Mouse (Mus musculus) hindbrain, embryonic 11.5 days (tissue): ENCODE measurements around the gene Urb1. TPM values are rescaled to one million over a fixed set of nuclear protein-coding genes. Genes with fewer than 3 reads are reported as not detected.
A peak's percentile ranks its signal among the peaks of the same experiment; 100 is the strongest.

Experiments used
- ATAC-seq: fragments of 200-750 bp; cut with Nextera tagmentation; 2 replicates; pipeline ENCODE4 v1.8.0; 2017; ENCODE audit warnings: mild to moderate bottlenecking, moderate TSS enrichment, moderate library complexity; ENCODE audit not compliant: low FRiP score
- DNase-seq: peaks from one replicate; pipeline ENCODE4 v3.0.0-alpha.2; 2015; ENCODE audit warnings: low spot score
- H3K27ac ChIP-seq: fragments of 300-500 bp; sonication (generic); 2 replicates; pipeline ENCODE4 v1.5.1; 2014; ENCODE audit warnings: mild to moderate bottlenecking, low read depth, low read length
- H3K27me3 ChIP-seq: fragments of 300-500 bp; sonication (generic); 2 replicates; pipeline ENCODE4 v1.6.1; 2014; ENCODE audit warnings: mild to moderate bottlenecking, low read length, moderate library complexity, mixed read lengths; ENCODE audit not compliant: control insufficient read depth, insufficient read depth
- H3K36me3 ChIP-seq: fragments of 300-500 bp; sonication (generic); 2 replicates; pipeline ENCODE4 v1.6.1; 2014; ENCODE audit warnings: mild to moderate bottlenecking, low read length, moderate library complexity, mixed read lengths; ENCODE audit not compliant: control insufficient read depth, insufficient read depth
- H3K4me1 ChIP-seq: fragments of 300-500 bp; sonication (generic); replicated peaks from 2 replicates; pipeline ENCODE4 v1.6.1; 2014; ENCODE audit warnings: low read length, mixed read lengths; ENCODE audit not compliant: control insufficient read depth, insufficient read depth
- H3K4me2 ChIP-seq: fragments of 300-500 bp; sonication (generic); replicated peaks from 2 replicates; pipeline ENCODE4 v1.6.1; 2014; ENCODE audit warnings: mild to moderate bottlenecking, low read depth, low read length
- H3K4me3 ChIP-seq: fragments of 300-500 bp; sonication (generic); 2 replicates; pipeline ENCODE4 v1.5.1; 2014; ENCODE audit warnings: low read depth, low read length
- H3K9ac ChIP-seq: fragments of 300-500 bp; sonication (generic); 2 replicates; pipeline ENCODE4 v1.6.1; 2014; ENCODE audit warnings: low read depth, low read length
- H3K9me3 ChIP-seq: fragments of 300-500 bp; sonication (generic); 2 replicates; pipeline ENCODE4 v1.6.1; 2016; ENCODE audit warnings: low read length; ENCODE audit not compliant: control insufficient read depth
- WGBS: fragments of 180-500 bp; shearing (Covaris S2); extraction: QIAGEN DNeasy Blood & Tissue Kit; methylation state at CpG from one replicate; pipeline ENCODE4 v1.1.7; 2014; 5-methylcytosine and 5-hydroxymethylcytosine counted together
- polyA plus RNA-seq: library from polyadenylated mRNA; unstranded; fragments of >200 nt; fragmentation: Nextera tagmentation; extraction: Ambion mirVana; gene quantifications from 2 replicates; pipeline ENCODE4 v1.2.1, GENCODE M21; 2014

Urb1 gene
- polyA plus RNA-seq, 1 experiment from 2014 or later = 14.4 TPM

DNA sequence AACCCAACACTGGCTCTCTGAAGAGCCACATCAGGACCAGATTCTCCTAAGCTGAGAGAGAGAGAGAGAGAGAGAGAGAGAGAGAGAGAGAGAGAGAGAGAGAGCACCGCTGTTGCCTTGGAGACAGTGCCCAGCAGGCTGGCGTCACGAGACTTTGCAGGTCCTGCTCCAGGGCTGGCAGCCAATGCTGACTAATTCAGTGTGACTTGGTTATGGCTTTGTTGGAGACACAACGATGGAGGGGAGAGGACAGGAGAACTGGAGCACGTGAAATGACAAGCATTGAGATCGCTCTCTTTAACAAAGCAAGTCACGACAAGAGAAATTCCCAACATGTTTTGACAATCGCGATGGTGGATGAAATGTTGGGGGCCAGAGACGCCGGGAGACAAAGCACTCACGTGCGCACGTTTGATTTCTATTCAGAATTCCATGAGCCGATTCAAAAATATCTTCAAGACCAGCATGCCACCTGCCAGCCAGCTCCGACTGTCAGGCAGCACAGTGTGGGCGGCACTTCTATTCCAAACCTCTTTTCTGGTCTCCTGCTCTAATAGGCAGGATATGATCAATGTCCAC lies 100.4 kb downstream of the Urb1 start:
- WGBS = 36% methylated on average over 17 of the region's 17 CpGs
- peak overlapping the region; percentile 14; the same call in 1 of the 2 replicates for H3K4me3 ChIP-seq
- no peaks in the 10 kb centered on the region for H3K36me3 ChIP-seq

DNA sequence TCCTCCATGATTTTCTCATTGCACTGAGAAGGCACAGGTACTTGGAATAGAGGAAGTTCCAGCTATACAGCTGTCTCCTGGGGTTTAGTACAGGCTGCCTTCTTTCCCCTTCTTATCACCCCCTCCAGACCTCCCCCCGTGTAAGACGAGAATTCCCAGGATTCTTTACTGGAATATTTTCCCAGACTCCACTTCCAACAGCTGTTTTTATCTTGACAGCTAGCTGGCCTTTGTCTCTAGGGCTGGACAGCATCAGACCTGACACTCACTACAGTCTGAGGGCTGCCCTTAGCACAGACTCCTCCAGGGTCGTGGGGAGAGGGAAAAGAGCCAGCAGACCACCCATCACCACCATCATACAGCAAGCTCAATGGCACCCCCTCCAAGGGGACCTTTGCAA lies 103.9 kb downstream of the Urb1 start:
- Histone ChIP-seq H3K9me3 (no peaks in the 10 kb centered on the region), H3K4me3 (no peak overlapping the region), H3K4me1 (no peaks in the 10 kb centered on the region), H3K27ac (no peak overlapping the region), H3K27me3 (no peaks in the 10 kb centered on the region), H3K9ac (no peak overlapping the region), H3K36me3 (no peaks in the 10 kb centered on the region), H3K4me2 (no peak overlapping the region)
- WGBS = 43% methylated on average over 3 of the region's 3 CpGs
- DNase-seq = no peak
- ATAC-seq = no peak

More for the DNA sequence above, 100.4 kb downstream of the Urb1 start:
- Histone ChIP-seq H3K9me3 (no peaks in the 10 kb centered on the region), H3K9ac (peak overlapping the region; percentile 36; the same call in 1 of the 2 replicates), H3K4me1 (0 out of 2 replicates have a peak, but pooled peaks cover 2% of the 10 kb centered on the region), H3K27me3 (no peaks in the 10 kb centered on the region), H3K27ac (peak overlapping the region; percentile 53), H3K4me2 (peak overlapping the region; percentile 31)
- peak; percentile 70 for DNase-seq
- ATAC-seq = peak; percentile 88

DNA sequence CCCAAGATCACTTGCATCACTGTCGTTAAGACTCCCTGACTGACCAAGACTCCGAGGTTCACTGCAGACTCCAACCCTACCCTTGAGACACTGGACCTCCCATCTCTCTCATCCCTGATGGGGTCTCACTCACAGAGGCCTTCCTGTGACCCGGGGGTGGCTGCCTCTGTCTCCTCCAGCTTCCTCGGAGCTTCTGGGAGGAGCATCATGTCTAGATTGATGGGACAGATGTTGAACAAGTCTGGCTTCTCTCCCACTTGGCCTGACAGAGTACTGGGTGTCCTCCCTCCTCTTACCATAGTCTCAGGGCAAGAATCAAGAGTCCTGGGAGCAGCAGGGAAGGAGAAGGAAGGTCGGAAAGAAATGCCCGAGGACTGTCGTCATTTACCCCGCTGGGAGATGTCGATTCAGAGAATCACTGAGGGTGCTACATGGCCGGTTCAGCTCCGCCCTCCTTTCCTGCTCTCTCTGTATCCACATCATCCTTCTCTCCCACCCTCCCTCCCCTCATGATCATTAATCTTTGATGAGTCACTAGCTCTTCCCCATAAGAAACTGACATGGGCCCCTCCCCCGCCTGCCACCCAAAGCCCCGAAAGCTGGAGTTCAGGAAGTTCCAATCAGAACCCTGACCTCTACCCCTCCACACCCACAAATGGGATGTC lies 105.9 kb downstream of the Urb1 start:
- Histone ChIP-seq H3K4me2 (no peak overlapping the region), H3K9me3 (no peaks in the 10 kb centered on the region), H3K36me3 (no peaks in the 10 kb centered on the region), H3K4me1 (no peaks in the 10 kb centered on the region), H3K9ac (no peak overlapping the region), H3K27me3 (no peaks in the 10 kb centered on the region), H3K4me3 (no peak overlapping the region), H3K27ac (no peak overlapping the region)
- ATAC-seq (no peak), DNase-seq (no peak)
- WGBS = 57% methylated on average over 12 of the region's 13 CpGs

DNA sequence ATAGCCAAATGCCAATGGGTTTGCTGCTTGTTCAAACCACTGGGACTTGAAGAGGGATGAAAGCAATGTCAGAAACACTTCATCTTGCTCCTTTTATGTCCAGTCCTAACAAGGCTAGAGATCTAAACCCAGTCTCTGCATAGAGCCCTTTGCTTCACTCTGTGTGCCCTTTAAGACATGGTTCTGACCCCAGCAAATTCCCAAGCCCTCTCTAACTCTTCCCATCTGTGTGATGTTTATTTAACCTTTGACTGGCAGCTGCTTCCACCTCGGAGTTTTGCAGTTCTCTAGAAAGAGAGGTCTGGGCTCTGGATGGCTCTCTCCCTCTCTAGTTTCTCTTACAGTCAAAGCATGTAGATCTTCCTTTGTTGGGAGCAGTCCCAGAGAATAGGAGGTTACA lies 106.6 kb downstream of the Urb1 start:
- Histone ChIP-seq H3K36me3 (no peaks in the 10 kb centered on the region), H3K9me3 (no peaks in the 10 kb centered on the region), H3K27ac (no peak overlapping the region), H3K27me3 (no peaks in the 10 kb centered on the region), H3K4me2 (no peak overlapping the region), H3K4me1 (no peaks in the 10 kb centered on the region), H3K4me3 (no peak overlapping the region), H3K9ac (no peak overlapping the region)
- no peak for DNase-seq
- WGBS = 17% methylated on average over 1 of the region's 1 CpGs
- ATAC-seq = no peak

DNA sequence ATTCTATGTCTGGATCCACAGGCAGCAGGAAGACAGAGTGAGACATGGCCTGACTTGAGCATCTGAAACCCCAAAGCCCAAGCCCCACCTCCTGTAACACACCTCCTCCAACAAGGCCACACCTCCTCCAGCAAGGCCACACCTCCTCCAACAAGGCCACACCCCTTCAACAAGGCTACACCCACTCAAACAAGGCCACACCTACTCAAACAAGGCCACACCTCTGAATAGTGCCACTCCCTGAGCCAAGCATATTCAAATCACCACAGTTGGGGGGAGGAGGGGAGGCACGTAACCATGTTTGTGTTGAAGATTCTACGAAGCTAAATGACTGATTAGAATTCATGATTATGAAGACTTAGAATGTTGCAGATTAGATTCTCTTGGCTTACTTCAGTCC lies 108.7 kb downstream of the Urb1 start:
- Histone ChIP-seq H3K27ac (no peak overlapping the region), H3K4me2 (no peak overlapping the region), H3K4me3 (no peak overlapping the region), H3K9me3 (no peaks in the 10 kb centered on the region), H3K36me3 (no peaks in the 10 kb centered on the region), H3K27me3 (no peaks in the 10 kb centered on the region), H3K4me1 (no peaks in the 10 kb centered on the region), H3K9ac (no peak overlapping the region)
- 97% methylated on average over 2 of the region's 2 CpGs for WGBS
- ATAC-seq = no peak
- DNase-seq = no peak

Other genes with a start within 250 kb of the Urb1 start
- 78.8 and 82.9 TPM in 2 replicates for gene Mis18a, start 83.0 kb downstream of the Urb1 start, polyA plus RNA-seq
- 0.43 and 0.49 TPM in 2 replicates for gene Mrap, start 72.2 kb downstream of the Urb1 start, polyA plus RNA-seq
- 1.3 and 1.9 TPM in 2 replicates for gene Eva1c, start 16.3 kb upstream of the Urb1 start, polyA plus RNA-seq
- 53.1 and 57.3 TPM in 2 replicates for gene Cfap298, start 124.7 kb upstream of the Urb1 start, polyA plus RNA-seq
- gene Synj1, start 200.9 kb upstream of the Urb1 start, polyA plus RNA-seq = 25.3 and 30.5 TPM in 2 replicates
- gene Paxbp1, start 234.1 kb upstream of the Urb1 start, polyA plus RNA-seq = 91.1 and 104 TPM in 2 replicates